Mouse (Mus musculus): Measurements from ENCODE around the gene Ppy.
A peak's percentile ranks its signal among the peaks of the same experiment; 100 is the strongest.

The Ppy gene

DNA sequence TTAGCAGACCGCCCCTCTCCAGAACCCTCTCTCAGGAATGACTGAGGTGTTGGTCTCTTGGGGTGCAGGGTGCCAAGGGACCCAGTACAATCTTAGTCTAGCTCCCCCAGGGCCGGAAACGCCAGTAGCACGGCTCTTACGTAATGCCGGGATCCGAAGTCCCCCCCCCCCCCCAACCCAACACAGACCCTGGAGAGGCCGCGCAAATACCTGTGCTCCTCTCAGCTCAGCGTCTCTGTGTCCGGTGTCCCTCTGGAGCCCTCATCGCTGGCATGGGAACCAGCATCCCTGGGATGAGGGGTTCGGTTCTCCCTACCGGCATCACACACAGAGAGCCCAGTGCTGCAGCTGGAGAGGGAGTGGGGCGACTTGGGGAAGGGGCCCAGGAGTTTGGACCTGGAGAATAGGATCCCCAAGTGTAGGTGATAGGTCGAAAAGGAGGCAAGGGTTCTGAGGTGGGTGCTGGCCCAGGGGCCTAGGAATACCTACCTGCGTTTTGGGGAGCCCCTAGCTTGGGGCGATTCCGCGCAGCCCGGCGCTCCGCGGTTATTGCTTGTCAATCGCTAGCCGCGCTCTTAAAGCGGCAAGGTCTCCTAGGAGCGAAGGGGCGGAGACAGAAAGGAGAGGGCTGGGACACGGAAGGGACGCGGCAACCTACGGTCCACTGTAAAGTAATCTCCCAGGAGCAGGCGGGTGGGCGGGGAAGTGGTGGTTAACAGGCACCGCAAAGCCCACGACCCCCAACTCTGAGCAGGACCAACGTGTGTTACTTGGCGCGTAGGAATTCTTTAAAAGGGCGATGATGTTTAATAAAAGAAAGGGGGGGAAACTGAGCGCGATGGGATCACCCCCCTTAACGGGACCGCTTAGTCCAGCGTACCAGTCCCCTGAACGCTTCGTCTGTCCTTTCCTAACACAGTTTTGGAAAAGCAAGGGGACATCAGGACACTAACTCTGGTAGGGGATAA, 12.9 kb downstream of the Ppy start, which contains the start of gene Mpp2:
TSS of gene Mpp2 (minus strand) at position 585 of the 968 bp plus-strand sequence.
- DNase-seq (ENCODE audit: low spot score in 2 of 2) = peak; percentile 67 to 73

DNA sequence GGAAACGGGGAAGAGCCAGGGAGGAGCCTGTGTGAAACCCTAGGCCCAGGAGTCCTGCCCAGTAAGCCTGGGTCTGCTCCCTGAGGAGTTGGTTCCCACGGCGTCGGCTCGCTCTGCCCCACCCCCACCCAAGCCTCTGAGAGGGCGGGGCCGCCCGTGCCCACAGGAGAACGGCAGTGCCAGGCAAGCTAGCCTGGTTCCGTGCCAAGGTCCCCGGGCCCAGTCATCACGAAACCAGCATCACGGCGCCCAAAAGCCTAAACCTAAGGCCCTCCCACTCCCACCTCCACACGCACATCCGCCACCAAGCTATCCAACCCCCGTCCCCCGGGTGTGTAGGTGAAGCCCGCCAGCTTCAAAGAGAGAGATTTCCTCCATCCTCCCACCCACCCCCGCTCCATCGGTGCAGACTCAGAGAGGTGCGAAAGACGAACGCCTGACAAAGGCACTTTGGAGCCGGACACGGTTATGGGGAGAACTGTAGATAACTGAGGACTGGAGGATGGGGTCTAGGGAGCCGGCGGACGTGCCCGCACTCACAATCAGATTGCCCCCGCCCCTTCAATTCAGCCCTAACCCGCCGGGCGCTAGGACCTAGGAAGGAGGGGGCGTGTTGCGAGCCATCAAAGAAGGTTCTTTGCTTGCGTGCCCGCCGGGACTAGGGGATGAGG, 13.9 kb downstream of the Ppy start:
- peak; percentile 54 to 66 for DNase-seq (ENCODE audit: low spot score in 2 of 2)

DNA sequence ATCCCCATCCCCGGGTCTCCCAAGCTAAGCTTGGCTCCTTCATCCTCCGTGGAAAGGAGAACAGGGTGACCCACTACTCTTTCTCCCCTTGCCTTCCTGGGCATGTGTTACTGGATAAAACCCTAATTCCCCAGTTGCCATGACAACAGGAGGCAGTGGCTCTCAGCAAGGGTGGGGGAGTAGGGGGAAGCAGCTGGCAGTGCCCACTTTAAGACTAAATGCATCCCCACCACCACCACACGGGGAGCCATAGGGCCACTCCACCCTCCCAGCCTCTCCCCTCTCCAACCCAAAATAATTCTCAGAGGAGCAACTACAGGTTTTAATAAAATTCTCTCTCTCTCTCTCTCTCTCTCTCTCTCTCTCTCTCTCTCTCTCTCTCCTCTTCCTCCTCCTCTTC, 14.8 kb downstream of the Ppy start:
- DNase-seq (ENCODE audit: low spot score in 2 of 2) = peak in 1 of 2 experiments; percentile 21

DNA sequence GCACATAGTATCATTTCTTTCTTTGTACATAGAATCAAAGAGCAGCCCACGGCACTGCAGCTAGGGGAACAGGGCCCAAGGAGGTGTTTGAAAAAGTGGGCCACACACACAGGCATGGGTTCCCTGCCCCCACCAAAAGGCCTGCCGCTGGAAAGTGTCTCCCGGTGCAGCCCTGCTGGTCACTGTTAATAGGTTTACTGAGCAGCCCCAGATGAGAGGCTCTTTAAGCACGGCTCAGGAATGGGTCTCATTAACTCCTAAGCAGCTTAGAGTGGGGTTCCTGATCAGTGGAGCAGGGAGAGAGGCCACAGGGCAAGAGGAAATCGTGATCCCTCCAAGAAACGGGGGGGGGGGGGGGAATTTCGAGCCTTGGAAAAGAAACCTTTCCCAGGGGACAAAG, 17.0 kb downstream of the Ppy start:
- no peak for DNase-seq (ENCODE audit: low spot score in 2 of 2)

DNA sequence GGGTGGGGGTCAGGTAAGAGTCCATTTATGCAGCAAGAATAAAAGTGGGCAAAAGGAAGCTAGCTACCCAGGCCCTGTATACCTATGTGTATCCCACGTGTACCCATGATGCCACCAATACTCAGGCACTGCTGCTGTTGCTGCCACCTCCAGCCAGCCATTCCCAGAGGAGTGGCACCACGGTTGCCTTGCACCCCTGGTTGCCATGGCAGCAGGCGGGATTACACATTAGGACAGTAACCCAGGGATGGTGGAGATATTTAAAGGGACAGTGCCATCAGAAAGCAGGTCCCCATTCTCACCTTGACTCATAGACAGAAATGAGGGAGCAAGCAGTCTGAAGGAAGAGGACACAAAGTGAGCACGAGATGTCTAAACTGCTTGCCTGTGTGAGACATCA, 17.9 kb downstream of the Ppy start:
- DNase-seq (ENCODE audit: low spot score in 2 of 2) = no peak

DNA sequence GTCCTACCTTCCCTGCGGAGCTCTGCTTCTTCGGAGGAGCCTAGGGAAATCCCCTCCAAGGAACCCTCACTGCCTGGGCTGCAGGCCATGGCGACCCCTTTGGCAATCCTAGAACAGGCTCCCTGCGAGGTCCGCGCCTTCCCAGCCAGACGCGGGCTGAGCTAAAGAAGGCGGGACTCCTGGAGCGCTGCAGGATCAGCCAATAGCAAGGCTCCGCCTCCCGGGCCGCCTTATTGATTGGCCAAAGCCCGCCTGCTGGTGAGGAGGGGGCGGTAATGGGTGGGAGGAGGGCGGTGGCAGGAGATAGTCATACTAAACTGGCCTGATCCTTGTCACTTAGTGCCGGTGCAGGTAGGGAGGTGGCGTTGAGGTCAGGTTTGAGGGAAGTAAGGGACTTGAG, 18.8 kb downstream of the Ppy start:
- DNase-seq (ENCODE audit: low spot score in 2 of 2) = no peak

DNA sequence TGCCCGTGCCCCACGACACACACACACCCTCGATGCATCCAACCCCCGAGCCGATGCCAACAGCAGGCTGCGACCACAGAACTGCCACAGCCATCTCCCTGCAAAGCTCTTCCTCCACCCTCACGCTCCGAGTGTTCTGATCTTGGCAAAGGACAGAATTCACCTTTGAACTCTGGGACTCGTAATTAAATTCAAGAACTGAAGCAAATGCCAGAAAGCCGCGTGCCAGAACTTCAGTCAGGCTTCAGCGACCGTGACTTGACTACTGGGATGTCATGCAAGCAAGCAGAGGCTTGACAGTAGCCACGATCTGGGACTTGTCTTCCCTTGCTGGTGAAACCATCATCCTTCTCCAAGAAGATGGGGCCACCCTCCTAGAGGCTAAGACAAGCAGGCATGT, 27.4 kb downstream of the Ppy start:
- DNase-seq (ENCODE audit: low spot score in 2 of 2) = no peak

DNA sequence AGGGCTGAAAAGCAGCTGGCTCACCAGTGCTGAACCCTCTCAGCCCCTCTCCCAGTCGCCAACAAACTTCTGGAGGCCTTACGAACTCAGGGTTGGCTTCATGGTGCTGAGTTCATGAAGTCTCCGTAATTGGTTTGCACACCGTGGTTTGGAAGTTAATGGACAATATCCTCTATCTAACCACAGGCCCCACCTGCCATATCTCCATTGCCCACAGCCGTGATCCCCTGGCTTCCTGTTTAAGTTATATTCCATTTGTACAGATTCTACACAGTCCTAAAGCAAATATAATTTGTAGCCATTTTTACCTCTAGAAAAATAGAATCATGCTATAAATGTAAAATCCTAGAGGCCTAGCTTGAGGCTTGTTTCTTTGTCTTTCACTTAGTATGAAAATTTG, 28.4 kb downstream of the Ppy start:
- DNase-seq (ENCODE audit: low spot score in 2 of 2) = no peak

DNA sequence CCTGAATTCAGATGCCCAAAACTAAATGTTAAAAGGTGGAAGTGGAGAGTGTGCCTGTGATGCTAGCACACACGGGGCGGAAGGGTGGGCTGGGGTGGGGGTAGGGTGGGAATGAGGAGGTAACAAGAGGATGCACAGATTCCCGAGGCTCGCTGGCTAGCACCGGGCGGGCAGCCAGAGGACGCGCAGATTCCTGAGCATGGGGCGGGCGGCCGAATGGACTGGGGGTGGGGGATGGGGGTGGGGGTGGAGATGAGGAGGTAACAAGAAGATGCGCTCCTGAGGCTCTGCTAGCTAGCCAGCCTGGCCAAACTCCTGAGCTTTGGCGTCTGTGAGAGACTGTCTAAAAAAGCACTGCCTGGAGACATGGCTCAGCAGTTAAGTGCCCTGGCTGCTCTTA, 30.7 kb downstream of the Ppy start:
- no peak for DNase-seq (ENCODE audit: low spot score in 2 of 2)

DNA sequence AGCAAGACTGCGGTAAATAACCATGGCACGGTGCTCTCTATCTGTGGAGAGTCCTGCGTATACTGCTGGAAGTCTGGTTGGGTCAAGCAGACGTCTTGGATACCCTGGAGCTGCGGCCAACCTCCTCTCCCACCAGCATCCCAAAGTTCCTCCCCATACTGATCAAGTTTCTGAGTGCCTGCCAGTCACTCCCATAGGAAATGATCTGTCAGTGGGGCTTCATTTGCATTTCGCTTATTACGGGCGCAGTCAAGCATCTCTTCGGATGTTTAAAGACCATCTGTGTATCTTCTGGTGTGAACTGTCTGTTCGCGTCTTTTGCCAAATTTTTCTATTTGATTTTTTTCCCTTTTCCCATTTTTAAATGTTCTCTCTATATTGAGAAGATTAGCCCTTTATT, 31.5 kb downstream of the Ppy start:
- DNase-seq (ENCODE audit: low spot score in 2 of 2) = no peak

DNA sequence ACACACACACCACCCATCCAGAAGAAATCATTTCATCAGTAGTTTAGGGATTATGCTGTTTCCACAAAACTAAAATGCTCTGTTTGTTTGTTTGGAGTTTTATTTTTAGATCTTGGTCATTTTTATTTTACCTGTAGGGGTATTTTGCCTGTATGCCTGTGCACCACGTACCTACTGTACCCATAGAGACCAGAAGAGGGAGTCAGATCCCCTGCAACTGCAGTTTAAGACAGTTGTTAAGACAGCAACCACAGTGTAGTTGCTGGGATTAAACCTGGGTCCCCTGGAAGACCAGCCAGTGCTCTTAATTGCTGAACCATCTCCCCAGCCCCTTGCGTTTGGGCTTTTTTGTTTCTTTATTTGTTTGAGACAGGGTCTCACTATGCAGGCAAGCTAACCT, 32.1 kb downstream of the Ppy start:
- DNase-seq (ENCODE audit: low spot score in 2 of 2) = no peak

DNA sequence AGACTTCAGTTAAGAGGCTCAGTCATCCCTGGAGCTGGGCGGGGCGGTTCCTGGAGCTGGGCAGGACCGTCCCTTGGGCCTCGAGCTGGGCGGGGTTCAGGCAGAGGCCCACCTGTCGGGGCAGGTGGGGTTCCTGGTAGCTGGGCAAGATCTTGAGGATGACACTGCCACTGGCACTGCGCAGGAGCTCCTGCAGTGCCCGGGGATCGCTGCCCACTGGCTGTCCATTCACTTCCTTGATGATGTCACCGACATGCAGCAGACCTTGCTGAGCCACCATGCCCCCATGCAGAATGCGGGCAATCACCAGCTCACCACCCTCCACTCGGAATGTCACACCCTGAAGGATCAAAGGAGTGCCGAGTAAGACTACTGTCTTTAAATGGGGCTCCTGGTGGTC, 38.0 kb downstream of the Ppy start:
- DNase-seq (ENCODE audit: low spot score in 2 of 2) = no peak

DNA sequence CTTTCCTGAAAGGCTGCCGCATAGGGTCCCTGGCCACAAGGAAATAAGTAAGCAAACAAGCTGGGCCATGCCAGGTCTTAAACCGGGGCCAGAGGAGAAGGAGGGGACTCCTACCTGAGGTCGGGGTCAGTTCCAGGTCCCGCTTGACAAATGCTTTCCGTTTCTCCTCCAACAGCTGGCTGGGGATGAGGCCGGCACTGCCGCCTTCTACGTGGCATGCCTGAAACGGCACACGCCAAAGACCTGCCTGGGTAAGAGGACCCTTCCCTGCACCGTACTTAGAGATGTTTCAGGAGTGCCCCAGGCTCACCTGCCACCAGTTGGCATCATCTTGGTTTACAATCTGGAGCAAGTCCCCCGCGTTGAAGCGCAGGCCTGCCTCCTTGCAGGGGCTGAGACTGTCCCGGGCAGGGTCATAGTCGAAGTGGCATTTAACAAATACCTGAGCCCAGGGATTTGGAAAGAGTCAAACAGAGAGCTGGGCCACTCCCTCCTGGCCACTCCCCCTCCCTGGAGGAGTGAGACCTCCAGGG, 39.1 kb downstream of the Ppy start:
- DNase-seq (ENCODE audit: low spot score in 2 of 2) = no peak

DNA sequence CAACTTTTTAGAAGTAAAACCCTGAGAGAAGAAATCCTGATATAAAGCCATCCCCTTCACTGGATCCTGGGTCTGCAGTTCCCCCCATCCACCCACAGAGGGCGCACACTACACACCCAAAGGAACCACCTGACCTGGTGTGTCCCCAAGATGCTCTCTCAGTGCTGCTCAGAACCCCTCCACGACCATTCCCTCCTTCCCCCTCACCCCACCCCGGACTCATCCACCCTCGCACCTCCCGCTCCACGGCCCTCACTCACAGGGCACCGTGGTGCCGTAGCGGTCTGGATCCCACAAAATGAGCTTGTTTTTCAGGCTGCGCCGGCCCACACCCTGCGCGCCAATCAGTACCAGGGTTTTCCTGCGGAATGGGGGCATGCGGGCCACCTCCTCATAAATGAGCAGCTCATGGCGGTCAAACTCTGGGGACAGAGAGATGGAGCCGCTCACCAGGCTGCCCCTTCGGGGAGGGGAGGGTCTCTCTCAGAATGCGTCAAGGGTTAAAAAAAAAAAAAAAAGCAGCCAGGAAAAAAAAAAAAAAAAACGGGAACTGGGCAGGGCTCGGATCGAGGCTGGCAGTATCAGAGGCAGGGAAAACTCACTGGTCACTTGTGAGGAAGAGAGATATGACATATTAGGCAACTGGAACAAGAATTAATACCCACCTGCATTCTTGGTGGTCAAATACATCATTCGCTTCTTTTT, 39.7 kb downstream of the Ppy start:
- peak; percentile 42 to 67 for DNase-seq (ENCODE audit: low spot score in 2 of 2)

DNA sequence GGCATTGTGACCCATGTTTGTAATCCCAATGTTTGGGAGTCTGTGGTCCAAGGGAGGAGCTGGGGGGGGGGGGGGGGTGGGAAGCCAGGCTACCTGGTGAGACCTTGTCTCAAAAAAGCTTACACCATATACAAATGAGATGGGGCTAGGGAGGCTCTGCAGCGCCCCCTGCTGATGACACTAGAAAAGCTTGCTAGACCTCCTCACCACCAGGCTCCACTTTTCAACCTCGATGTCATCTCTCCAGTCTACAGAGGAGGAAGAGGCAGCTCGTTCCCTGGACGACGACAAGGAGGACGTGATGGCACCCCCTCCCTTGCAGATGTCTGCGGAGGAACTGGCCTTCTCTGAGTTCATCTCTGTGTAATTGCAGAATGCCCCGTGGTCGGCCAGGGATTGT, 47.3 kb downstream of the Ppy start:
- peak in 1 of 2 experiments; percentile 34 for DNase-seq (ENCODE audit: low spot score in 2 of 2)

DNA sequence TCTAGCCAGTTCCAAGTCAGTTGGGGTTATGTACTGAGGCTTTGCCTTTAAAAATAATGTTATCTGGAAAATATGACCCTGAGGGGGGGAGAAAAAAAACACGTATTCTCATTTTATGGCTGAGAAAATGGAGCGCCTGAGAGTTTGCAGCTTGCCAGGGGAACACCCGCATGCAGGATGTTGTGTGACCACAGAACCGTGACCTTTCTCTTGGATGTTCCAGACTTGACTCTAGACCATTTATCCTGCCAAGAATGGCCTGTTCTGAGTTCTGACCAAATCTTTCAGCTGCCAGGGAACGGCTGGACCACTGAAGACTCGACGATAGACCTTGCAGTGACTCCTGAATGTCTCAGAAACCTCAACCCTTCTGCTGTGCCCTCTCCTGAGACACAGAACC, 47.9 kb downstream of the Ppy start:
- DNase-seq (ENCODE audit: low spot score in 2 of 2) = no peak

DNA sequence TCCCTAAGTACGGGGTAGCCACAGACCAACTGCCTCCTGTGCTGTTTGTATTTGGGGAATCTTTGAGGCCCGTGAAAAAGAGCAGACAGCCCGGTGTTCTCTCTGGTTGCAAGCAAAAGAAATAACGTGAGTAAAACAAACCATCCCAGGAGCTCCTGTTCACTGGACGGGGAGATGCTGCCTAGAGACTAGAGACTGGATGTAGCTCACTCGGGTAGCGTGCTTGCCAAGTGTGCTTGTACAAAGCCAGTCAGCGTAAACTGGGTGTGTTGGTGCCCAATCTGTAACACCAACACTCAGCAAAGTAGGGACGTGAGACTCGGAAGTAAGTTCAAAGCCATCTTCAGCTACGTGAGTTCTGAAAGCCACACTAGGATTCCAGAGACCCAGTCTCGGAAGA, 48.4 kb downstream of the Ppy start:
- no peak for DNase-seq (ENCODE audit: low spot score in 2 of 2)

DNA sequence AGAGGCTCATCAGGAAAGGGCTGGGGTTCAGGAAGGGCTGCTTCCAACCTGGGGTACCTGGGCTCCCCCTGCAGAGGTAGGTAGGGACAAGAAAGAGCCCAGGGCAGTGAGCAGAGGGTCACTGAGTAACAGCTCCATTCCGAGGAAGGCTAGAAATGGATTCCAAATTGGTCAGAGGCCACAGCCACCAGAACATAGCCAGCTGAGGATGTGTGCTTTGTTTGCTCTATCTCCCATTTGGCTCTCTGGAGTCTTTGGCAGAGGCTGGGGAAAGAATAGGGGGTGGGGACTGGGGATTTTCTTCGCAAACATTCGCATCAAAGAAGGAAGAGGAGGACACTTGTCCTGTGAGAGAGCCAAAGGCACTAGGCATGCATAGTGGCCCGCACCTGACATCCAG, 49.2 kb downstream of the Ppy start:
- no peak for DNase-seq (ENCODE audit: low spot score in 2 of 2)

DNA sequence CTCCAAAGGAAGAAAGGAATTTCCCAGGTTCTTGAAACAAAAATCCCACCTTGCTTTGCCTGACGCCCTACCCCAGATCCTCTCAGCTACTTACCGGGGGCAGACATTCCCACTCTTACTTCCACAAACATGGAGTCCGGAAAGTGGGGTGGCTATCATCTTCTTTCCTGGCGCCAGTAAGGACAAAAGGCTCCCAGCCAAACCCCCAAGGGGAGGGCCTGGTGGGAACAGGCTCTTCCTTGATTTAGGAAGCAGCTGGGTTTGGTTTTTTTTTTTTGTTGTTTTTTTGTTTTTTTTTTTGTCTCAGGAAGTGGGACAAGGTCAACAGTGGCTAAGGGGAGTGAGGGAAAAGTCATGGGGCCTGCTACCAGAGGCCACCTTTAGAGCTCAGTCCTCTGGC, 49.6 kb downstream of the Ppy start:
- no peak for DNase-seq (ENCODE audit: low spot score in 2 of 2)

Measured in spleen, postnatal 14 days (tissue).